Mouse (Mus musculus) intestine, postnatal 0 days (tissue): ENCODE data around the gene Slc22a4. TPM values are rescaled to one million over a fixed set of nuclear protein-coding genes. Genes with fewer than 3 reads are reported as not detected.
"Not testable (repeated sequence)": the region's sequence is repeated elsewhere in the genome, so short reads cannot be mapped to it uniquely, and the experiment has no call there.

ENCODE experiments used
- ATAC-seq: fragments of 200-750 bp; cut with Nextera tagmentation; 2 replicates; pipeline ENCODE4 v1.8.0; 2017; ENCODE audit warnings: mild to moderate bottlenecking, moderate TSS enrichment, moderate library complexity
- H3K27ac ChIP-seq: fragments of 300-500 bp; sonication (generic); 2 replicates; pipeline ENCODE4 v1.5.1; 2014; ENCODE audit warnings: mild to moderate bottlenecking, low read depth, low read length, moderate library complexity
- H3K27me3 ChIP-seq: fragments of 300-500 bp; sonication (generic); replicated peaks from 2 replicates; pipeline ENCODE4 v1.6.1; 2014; ENCODE audit warnings: low read length, mixed read lengths; ENCODE audit not compliant: control insufficient read depth, insufficient read depth
- H3K36me3 ChIP-seq: fragments of 300-500 bp; sonication (generic); 2 replicates; pipeline ENCODE4 v1.6.1; 2014; ENCODE audit warnings: mild to moderate bottlenecking, moderate library complexity; ENCODE audit not compliant: control insufficient read depth, insufficient read depth
- H3K4me1 ChIP-seq: fragments of 300-500 bp; sonication (generic); replicated peaks from 2 replicates; pipeline ENCODE4 v1.6.1; 2014; ENCODE audit warnings: antibody characterized with exemption, low read length, mixed read lengths; ENCODE audit not compliant: control insufficient read depth, insufficient read depth
- H3K4me2 ChIP-seq: fragments of 300-500 bp; sonication (generic); replicated peaks from 2 replicates; pipeline ENCODE4 v1.6.1; 2014; ENCODE audit warnings: low read depth, mild to moderate bottlenecking, moderate library complexity
- H3K4me3 ChIP-seq: fragments of 300-500 bp; sonication (generic); 2 replicates; pipeline ENCODE4 v1.5.1; 2014; ENCODE audit warnings: low read depth, low read length
- H3K9ac ChIP-seq: fragments of 300-500 bp; sonication (generic); 2 replicates; pipeline ENCODE4 v1.6.1; 2014; ENCODE audit warnings: mild to moderate bottlenecking, low read depth, low read length
- H3K9me3 ChIP-seq: fragments of 300-500 bp; sonication (generic); 2 replicates; pipeline ENCODE4 v1.6.1; 2016; ENCODE audit warnings: mixed run types; ENCODE audit not compliant: control insufficient read depth
- CTCF ChIP-seq: sonication (generic); IDR thresholded peaks from 2 replicates; pipeline ENCODE4 v1.5.1; 2016; ENCODE audit warnings: low read depth, mild to moderate bottlenecking, control low read depth, antibody characterized with exemption, moderate library complexity
- WGBS: fragments of 180-500 bp; shearing (Covaris S2); extraction: QIAGEN DNeasy Blood & Tissue Kit; methylation state at CpG from one replicate; pipeline ENCODE4 v1.1.7; 2014; 5-methylcytosine and 5-hydroxymethylcytosine counted together
- polyA plus RNA-seq: library from polyadenylated mRNA; unstranded; fragments of >200 nt; fragmentation: Nextera tagmentation; extraction: Ambion mirVana; gene quantifications from 2 replicates; pipeline ENCODE4 v1.2.1, GENCODE M21; 2015

The Slc22a4 gene
- polyA plus RNA-seq, 1 experiment from 2014 or later: 1.2 TPM

GRCm38 (mm10) chr11:54053090-54053489, 25.2 kb upstream of the Slc22a4 start:
- TF ChIP-seq CTCF: no peak
- WGBS: 80% methylated on average over 7 of the region's 7 CpGs
- no peak for ATAC-seq
- Histone ChIP-seq H3K4me3 (no peak overlapping the region), H3K4me1 (no peaks in the 10 kb centered on the region), H3K9me3 (no peaks in the 10 kb centered on the region), H3K36me3 (no peaks in the 10 kb centered on the region; the same call in 1 of the 2 replicates), H3K9ac (no peak overlapping the region), H3K27ac (no peak overlapping the region), H3K4me2 (no peak overlapping the region), H3K27me3 (no peaks in the 10 kb centered on the region)

- no peaks in the 10 kb centered on the region for H3K9me3 ChIP-seq
- no peak for TF ChIP-seq CTCF
- ATAC-seq: no peak
- WGBS: 93% methylated on average over 5 of the region's 5 CpGs
- no peaks in the 10 kb centered on the region for H3K27me3 ChIP-seq
- H3K4me1 ChIP-seq: no peaks in the 10 kb centered on the region
- no peak overlapping the region for H3K4me3 ChIP-seq
- H3K9ac ChIP-seq: no peak overlapping the region
- H3K27ac ChIP-seq: no peak overlapping the region
- no peaks in the 10 kb centered on the region; the same call in 1 of the 2 replicates for H3K36me3 ChIP-seq
- no peak overlapping the region for H3K4me2 ChIP-seq
These were observed 24.2 kb upstream of the Slc22a4 start for GRCm38 (mm10) chr11:54052128-54052527.

- ATAC-seq: no peak
- no peak overlapping the region for H3K27ac ChIP-seq
- TF ChIP-seq CTCF: no peak
- WGBS: 90% methylated on average over 7 of the region's 7 CpGs
- H3K9ac ChIP-seq: no peak overlapping the region
- H3K4me2 ChIP-seq: no peak overlapping the region
- H3K9me3 ChIP-seq: no peaks in the 10 kb centered on the region
- H3K27me3 ChIP-seq: no peaks in the 10 kb centered on the region
- no peaks in the 10 kb centered on the region for H3K4me1 ChIP-seq
- no peaks in the 10 kb centered on the region; the same call in 1 of the 2 replicates for H3K36me3 ChIP-seq
- no peak overlapping the region for H3K4me3 ChIP-seq
These were observed 23.3 kb upstream of the Slc22a4 start for GRCm38 (mm10) chr11:54051161-54051560.

- no peak overlapping the region for H3K9ac ChIP-seq
- H3K4me1 ChIP-seq: no peaks in the 10 kb centered on the region
- H3K4me3 ChIP-seq: no peak overlapping the region
- no peak overlapping the region for H3K4me2 ChIP-seq
- H3K36me3 ChIP-seq: no peaks in the 10 kb centered on the region; the same call in 1 of the 2 replicates
- no peak for ATAC-seq
- H3K9me3 ChIP-seq: no peaks in the 10 kb centered on the region
- H3K27me3 ChIP-seq: no peaks in the 10 kb centered on the region
- WGBS: 80% methylated on average over 2 of the region's 2 CpGs
- TF ChIP-seq CTCF: no peak
- H3K27ac ChIP-seq: no peak overlapping the region
These were observed 22.3 kb upstream of the Slc22a4 start for GRCm38 (mm10) chr11:54050205-54050604.

- H3K27me3 ChIP-seq: no peaks in the 10 kb centered on the region
These were observed 12.8 kb upstream of the Slc22a4 start for GRCm38 (mm10) chr11:54040676-54041075.

GRCm38 (mm10) chr11:54032872-54033271, 5.0 kb upstream of the Slc22a4 start:
- H3K27me3 ChIP-seq, H3K9me3 ChIP-seq, H3K4me3 ChIP-seq, H3K27ac ChIP-seq, H3K4me2 ChIP-seq, H3K36me3 ChIP-seq, H3K9ac ChIP-seq, H3K4me1 ChIP-seq: not testable (repeated sequence)
- WGBS: 47% methylated on average over 1 of the region's 3 CpGs
- ATAC-seq: peak; percentile 75

More at GRCm38 (mm10) chr11:54040676-54041075, 12.8 kb upstream of the Slc22a4 start:
- no peak overlapping the region for H3K9ac ChIP-seq
- 90% methylated on average over 6 of the region's 6 CpGs for WGBS
- no peak for ATAC-seq
- no peak overlapping the region for H3K4me3 ChIP-seq
- TF ChIP-seq CTCF: no peak
- no peaks in the 10 kb centered on the region for H3K36me3 ChIP-seq
- no peaks in the 10 kb centered on the region for H3K9me3 ChIP-seq
- no peak overlapping the region for H3K27ac ChIP-seq
- H3K4me1 ChIP-seq: no peaks in the 10 kb centered on the region
- no peak overlapping the region for H3K4me2 ChIP-seq

GRCm38 (mm10) chr11:54028997-54029396, 1.1 kb upstream of the Slc22a4 start:
- no peaks in the 10 kb centered on the region for H3K4me1 ChIP-seq
- 88% methylated on average over 4 of the region's 4 CpGs for WGBS
- H3K4me3 ChIP-seq: no peak overlapping the region
- no peak for TF ChIP-seq CTCF
- H3K27me3 ChIP-seq: 0 out of 2 replicates have a peak, but pooled peaks cover 4% of the 10 kb centered on the region
- H3K9me3 ChIP-seq: no peaks in the 10 kb centered on the region
- ATAC-seq: no peak
- H3K27ac ChIP-seq: no peak overlapping the region
- no peak overlapping the region for H3K9ac ChIP-seq
- H3K36me3 ChIP-seq: no peaks in the 10 kb centered on the region
- peak overlapping the region; percentile 90; the same call in 1 of the 2 replicates for H3K4me2 ChIP-seq
